Mouse (Mus musculus) spleen, adult 18-20 months (tissue): ENCODE results near the gene Cpne6.

Experiments
- DNase-seq, 2 experiments: peaks; one replicate each; pipeline ENCODE4 v3.0.0; 2022; ENCODE audit warnings: mixed read lengths in 2 of 2

The Cpne6 gene

DNA sequence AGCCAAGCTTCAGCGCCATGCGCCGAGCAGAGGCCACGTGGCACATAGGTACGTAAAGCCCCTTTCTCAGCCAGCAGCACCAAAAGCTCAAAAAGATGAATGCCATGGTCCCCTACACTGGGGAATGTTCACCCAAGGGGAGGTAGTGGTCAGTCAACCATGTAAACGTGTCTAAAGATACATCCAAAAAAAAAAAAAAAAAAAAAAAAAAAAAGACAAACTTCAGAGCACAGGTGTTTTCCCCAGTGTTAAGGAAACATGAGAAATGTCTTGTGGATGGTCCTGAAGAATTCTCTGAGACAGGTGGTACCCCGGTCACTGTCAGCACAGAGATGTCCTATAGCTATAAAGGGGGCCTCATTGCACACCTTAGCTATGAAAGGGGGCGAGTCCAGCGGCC is 4.6 kb upstream of the Cpne6 start:
- DNase-seq: no peak

DNA sequence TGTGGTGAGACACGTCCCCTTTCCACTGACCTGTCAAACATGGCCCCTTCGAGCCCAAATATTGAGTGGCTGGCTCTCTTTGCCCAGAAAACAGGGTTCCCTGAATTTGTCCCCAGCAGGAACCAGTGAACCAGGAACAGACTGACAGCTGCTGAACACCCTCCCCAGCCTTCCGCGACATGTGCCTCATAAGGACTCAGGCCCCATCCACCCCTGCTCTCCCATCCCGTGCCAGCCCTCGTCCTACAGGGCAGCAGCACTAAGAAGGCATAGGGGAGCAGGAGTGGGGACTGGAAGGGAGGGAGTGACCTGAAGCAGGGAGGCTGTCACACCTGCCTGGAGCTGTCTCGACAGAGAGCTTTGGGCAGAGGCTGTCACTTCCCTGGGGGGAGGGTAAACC is 2.4 kb upstream of the Cpne6 start:
- DNase-seq: no peak

DNA sequence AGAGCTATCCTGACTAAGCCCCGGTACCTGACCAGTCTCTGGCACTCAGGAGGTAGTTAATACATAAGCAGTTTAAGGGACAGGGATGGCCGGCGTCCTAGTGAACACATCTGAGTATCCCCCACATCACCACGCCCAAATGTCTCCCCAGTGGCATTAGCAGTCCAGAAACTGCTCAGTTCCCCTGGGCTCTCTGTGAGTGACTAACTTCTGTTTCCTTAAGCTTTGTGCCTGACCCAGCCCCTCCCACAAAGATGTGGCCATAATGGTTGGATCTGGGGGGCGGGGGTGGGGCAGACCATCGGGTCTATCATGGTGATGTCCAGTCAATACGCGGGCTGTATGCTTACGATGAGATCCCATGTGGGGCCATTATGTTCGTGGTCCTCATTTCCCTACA is 705 bp upstream of the Cpne6 start:
- no peak for DNase-seq

DNA sequence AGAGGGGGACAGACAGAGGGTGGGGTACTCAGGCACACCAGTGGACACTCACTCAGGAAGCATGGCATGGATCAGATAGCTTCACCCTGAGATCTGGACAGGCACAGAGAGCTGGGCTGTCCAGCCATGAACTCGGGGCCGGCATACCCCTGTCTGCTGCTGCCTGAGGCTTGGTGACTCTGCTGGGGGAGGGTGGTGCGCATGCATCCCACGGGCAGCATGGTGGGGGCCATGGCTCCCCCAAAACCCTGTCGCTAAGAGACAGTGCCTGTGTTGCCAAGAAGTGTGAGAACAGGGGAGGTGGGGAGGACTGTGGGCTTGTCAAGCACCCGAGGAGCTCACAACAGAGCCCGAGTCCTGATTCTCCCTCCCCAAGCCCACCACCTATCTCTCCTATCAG is 792 bp downstream of the Cpne6 start:
- DNase-seq: no peak

GRCm38 (mm10) chr14:55513927-55514326 is 3.7 kb downstream of the Cpne6 start:
- DNase-seq: no peak

DNA sequence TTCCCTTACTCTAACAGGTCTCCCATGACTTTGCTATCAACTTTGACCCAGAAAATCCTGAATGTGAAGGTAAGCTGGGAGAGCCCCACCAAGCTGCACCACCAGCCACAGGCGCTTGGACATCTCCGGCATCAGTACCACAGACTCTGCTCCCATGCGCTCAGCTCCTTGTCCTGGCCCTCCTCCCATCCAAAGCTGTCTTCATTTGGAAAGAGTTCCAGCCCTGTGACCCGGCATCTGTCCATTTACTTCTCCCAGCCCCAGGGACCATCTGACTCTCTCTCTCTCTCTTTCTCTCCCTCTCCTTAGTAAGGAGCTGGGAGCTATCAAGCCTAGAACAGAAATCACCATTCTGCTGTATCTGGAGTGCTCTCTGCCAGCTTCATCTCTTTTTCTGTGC is 5.6 kb downstream of the Cpne6 start:
- no peak for DNase-seq

DNA sequence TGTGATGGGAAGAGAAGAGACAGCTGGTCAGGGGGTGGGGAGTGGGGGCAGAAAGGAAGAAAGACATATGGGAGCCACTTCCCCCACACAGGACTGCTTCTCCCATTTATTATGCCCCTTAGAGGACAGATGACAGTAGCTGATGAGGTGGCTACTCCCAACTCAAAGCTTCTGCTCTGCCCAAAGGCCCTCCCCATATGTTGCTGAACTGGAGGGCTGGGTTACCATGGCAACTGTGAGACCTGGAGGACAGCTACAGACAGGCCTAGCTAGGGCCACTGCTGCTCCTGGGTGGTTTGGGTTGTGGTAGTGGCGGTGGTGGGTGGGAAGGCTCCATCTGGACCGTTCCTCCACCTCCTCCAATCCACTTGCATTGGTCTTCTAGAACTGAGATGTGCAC is 8.7 kb downstream of the Cpne6 start:
- DNase-seq: no peak

DNA sequence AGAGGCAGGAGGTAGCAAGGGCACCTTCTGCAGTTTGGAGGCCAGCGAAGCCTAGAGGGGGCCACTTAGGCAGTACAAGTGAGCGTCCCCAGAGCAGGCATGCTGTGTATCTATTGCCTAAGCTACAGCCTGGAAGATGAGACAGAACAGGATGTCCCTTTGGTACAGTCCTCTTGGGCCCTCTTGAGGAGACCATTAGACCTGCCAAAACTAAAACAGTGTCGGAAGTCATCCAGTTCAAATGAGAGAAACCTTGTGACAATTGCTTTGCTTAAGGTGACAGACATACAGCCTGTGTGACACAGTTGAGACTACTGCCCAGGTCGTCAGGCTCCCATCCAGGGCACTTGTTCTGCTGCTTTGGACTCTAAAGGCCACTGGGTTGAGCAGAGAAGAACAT is 9.4 kb downstream of the Cpne6 start:
- DNase-seq: no peak

GRCm38 (mm10) chr14:55520451-55521361 is 10.5 kb downstream of the Cpne6 start:
- DNase-seq: no peak

DNA sequence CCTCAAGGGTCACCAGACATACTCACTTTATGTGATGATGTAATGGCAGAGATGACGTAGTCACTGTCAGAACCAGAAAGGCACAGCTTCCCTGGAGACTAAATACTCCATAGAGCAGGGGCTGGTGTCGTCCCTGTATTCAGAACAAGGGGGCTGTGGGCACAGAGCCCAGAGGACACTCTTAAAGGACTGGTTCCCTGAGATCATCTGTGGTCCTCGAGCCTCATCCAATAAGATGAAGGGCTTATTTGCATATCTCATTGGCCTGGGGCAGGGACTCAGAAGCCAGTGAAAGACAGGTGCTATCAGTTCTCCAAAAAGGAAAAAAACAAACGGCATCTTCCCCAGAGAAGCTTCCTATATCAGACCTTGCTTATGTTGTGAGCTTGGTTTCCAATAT is 13.8 kb downstream of the Cpne6 start:
- DNase-seq: no peak

- no peak for DNase-seq
These were observed 14.5 kb downstream of the Cpne6 start, which contains the start of gene Nrl for GRCm38 (mm10) chr14:55524785-55525184. Nrl (minus strand) TSS chr14:55524981.

DNA sequence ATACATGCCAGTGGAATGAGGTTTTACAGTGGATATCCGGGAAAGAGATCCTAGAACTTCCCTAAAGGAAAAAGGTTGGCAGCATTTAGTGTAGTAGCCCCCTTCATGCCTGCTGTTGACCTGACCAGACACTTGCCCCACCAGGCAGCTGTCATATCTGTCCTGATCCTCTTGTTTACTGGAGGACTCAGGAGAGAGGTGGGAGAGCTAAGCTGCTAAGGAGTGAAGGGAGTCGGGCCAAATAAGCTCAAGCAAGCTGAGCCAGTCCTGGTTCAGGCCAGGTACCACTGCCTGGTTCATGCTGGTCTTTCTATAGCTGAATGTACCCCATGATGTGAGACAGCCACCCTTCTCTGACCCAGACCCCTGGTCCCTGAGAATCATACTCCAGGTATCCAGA is 16.4 kb downstream of the Cpne6 start:
- no peak for DNase-seq

DNA sequence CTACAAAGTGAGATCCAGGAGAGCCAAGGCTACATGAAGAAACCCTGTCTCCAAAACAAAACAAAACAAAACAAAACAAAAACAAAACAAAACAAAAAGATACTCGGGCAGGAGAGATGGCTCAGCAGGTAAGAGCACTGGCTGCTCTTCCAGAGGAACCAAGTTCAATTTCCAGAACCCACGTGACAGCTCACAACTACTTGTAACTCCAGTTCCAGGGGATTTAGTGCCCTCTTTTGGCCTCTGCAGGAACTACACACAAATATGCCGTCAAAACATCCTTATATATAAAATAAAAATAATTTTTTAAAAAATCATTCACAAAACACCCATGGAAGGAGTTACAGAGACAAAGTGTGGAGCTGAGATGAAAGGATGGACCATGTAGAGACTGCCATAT is 17.7 kb downstream of the Cpne6 start:
- DNase-seq: peak in 1 of 2 experiments; percentile 38

DNA sequence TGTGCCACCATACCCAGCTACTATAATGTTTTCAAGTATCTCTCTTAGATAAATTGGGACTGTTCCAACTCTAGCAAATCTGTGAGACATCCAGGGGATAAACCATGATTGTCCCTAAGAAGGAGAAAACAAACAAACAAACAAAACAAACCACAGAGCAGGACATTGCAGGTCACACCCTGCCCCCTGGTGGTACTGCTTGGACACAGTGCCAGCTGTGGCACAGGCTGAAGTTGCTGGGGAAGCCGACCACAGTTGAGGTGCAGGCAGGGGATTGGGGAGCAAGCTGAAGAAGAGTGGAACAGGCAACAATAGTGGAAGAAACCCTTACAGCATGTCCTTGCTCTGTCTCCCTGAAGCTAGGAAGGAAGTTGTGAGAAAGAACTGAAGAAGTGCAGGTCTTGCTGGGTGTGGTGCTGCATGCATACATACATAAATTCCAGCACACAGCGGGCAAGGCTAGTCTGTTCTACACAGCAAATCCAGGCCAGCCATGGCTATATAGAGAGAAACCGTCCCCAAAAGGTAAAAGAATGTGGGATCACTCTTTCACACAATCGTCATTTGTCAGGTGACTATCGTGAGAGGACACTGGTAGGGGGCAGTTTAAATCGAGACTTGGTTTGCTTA is 26.0 kb downstream of the Cpne6 start:
- DNase-seq: peak in 1 of 2 experiments; percentile 58

GRCm38 (mm10) chr14:55540067-55540786 is 30.0 kb downstream of the Cpne6 start, which contains the start of gene Pck2:
Pck2 (plus strand) TSS chr14:55540266.
- peak; percentile 76 to 81 for DNase-seq

DNA sequence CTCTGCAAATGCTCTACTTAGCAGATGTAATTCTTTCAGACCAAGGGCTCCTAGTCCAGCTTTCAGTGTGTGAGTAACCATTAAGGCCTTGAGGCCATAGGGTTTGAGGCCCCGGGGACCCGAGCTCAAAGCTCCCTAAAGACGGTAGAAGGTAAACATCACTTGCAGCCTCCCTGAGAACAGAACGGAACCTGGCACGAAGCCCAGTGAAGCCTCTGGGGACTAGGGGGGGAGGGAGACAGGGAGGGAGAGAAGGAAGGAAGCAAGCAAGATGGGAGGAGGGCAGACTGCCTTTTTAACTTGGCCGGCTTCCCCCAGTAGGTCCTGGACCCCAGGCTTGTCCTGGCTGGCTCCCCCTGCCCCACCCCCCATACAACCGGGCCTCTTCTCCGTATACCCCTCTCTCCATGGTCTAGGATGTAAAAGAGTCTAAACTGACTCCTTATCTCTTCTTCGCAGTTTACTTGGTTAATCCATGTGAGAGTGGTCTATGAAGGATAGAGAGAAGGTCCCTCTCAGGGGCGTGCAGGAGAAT is 30.6 kb downstream of the Cpne6 start:
- peak; percentile 88 to 89 for DNase-seq

DNA sequence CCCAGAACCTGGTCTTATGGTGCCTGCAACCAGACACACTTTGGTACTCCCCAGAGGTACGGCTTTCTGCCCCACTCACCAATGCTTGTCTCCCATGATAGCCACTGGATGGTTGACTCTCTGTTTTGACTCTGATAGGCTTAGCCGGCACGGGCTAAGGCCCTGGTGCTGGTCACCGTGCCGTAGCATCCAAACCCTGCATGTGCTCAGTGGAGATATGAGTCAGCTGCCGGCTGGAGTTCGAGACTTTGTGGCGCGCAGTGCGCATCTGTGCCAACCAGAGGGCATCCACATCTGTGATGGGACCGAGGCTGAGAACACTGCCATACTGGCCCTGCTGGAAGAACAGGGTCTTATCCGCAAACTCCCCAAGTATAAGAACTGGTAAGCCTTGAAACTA is 32.0 kb downstream of the Cpne6 start:
- DNase-seq: no peak

GRCm38 (mm10) chr14:55544334-55544733 is 34.1 kb downstream of the Cpne6 start:
- DNase-seq: no peak

GRCm38 (mm10) chr14:55550191-55550590 is 39.9 kb downstream of the Cpne6 start:
- DNase-seq: no peak

GRCm38 (mm10) chr14:55551347-55551746 is 41.1 kb downstream of the Cpne6 start:
- no peak for DNase-seq

GRCm38 (mm10) chr14:55551794-55552193 is 41.5 kb downstream of the Cpne6 start:
- DNase-seq: no peak

DNA sequence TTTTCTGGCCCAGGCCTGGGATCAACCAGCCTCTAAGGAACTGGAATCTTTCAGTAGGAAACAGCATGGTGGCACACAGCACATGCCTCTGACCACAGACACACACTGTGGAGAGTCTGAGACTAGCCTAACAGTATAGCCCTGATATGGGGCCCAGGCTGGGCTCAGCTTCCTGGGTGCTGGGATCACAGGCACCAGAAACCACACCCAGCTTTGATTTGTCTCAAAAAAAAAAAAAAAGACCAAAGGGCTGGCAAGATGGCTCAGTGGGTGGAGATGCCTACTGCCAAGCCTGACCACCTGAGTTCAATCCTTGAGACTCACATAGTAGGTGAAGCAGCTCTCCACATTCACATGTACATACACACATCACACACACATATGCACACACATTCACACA is 44.4 kb downstream of the Cpne6 start:
- DNase-seq: no peak

- no peak for DNase-seq
These were observed 45.5 kb downstream of the Cpne6 start for GRCm38 (mm10) chr14:55555788-55556187.
